In genomic region chr7:136443436-136443835, GRCm38 (mm10) we compare ENCODE assay signal across 35 mouse cellular contexts.
"Had no signal": no experiment of that assay in that cellular context is flagged by ENCODE, and none has a peak within 500 bp of the region (broad histone marks: within the 10 kb centered on the region; RNA-seq: fewer than 3 reads in every experiment).

No protein-coding gene starts in this region.

- H3K9me3 ChIP-seq: heart, embryonic 10.5 days; heart, embryonic 12.5 days; heart, embryonic 13.5 days; heart, embryonic 15.5 days; hindbrain, embryonic 10.5 days; hindbrain, embryonic 12.5 days; hindbrain, embryonic 13.5 days; hindbrain, embryonic 15.5 days; intestine, embryonic 15.5 days; kidney, embryonic 15.5 days had no signal

- H3K36me3 ChIP-seq: heart, embryonic 10.5 days; heart, embryonic 12.5 days; heart, embryonic 13.5 days; heart, embryonic 15.5 days; hindbrain, embryonic 10.5 days; hindbrain, embryonic 12.5 days; hindbrain, embryonic 13.5 days; hindbrain, embryonic 15.5 days; intestine, embryonic 15.5 days; kidney, embryonic 15.5 days had no signal

- H3K9ac ChIP-seq: heart, embryonic 12.5 days; heart, embryonic 13.5 days; heart, embryonic 15.5 days; hindbrain, embryonic 12.5 days; hindbrain, embryonic 13.5 days; hindbrain, embryonic 14.5 days; hindbrain, embryonic 15.5 days; intestine, embryonic 15.5 days; kidney, embryonic 15.5 days had no signal

- H3K4me3 ChIP-seq: heart, embryonic 10.5 days; heart, embryonic 12.5 days; heart, embryonic 13.5 days; heart, embryonic 15.5 days; hindbrain, embryonic 10.5 days; hindbrain, embryonic 12.5 days; hindbrain, embryonic 13.5 days; hindbrain, embryonic 15.5 days; intestine, embryonic 15.5 days; kidney, embryonic 15.5 days; layer of hippocampus, adult 2 months had no signal

- H3K4me2 ChIP-seq: heart, embryonic 11.5 days; heart, embryonic 12.5 days; heart, embryonic 13.5 days; heart, embryonic 15.5 days; hindbrain, embryonic 12.5 days; hindbrain, embryonic 13.5 days; hindbrain, embryonic 14.5 days; hindbrain, embryonic 15.5 days; intestine, embryonic 15.5 days; kidney, embryonic 15.5 days had no signal

- H3K27ac ChIP-seq: heart, embryonic 10.5 days; heart, embryonic 13.5 days; heart, embryonic 15.5 days; hindbrain, embryonic 10.5 days; hindbrain, embryonic 12.5 days; hindbrain, embryonic 13.5 days; hindbrain, embryonic 14.5 days; hindbrain, embryonic 15.5 days; hindbrain, postnatal 0 days; intestine, embryonic 15.5 days; kidney, embryonic 15.5 days; kidney, postnatal 0 days; layer of hippocampus, adult 2 months had no signal

- H3K4me1 ChIP-seq: heart, embryonic 10.5 days; heart, embryonic 12.5 days; heart, embryonic 13.5 days; heart, embryonic 15.5 days; hindbrain, embryonic 12.5 days; hindbrain, embryonic 13.5 days; hindbrain, embryonic 15.5 days; intestine, embryonic 15.5 days; kidney, embryonic 15.5 days had no signal

- DNase-seq: heart, postnatal 10 days; heart, postnatal 14 days; heart, postnatal 36 days; heart, postnatal 4 days; kidney, adult 11 months; kidney, adult 18-20 months; kidney, adult 2 months; kidney, adult 8-10 months; kidney, adult 9 months; kidney, postnatal 10 days; kidney, postnatal 14 days; kidney, postnatal 25 days; kidney, postnatal 36 days; kidney, postnatal 4 days; layer of hippocampus, adult 9-11 months; layer of hippocampus, postnatal 36 days had no signal

- H3K27me3 ChIP-seq: heart, embryonic 12.5 days; hindbrain, embryonic 13.5 days; hindbrain, embryonic 15.5 days; intestine, embryonic 15.5 days; kidney, embryonic 15.5 days had no signal

- ATAC-seq: hindbrain, embryonic 16.5 days; hindbrain, postnatal 0 days; inflammation-experienced regulatory T-cells, adult 6 months; intestine, embryonic 15.5 days; intestine, embryonic 16.5 days; intestine, postnatal 0 days had no signal
